Mouse (Mus musculus): Measurements from ENCODE around the gene Tfap2e. TPM values are rescaled to one million over a fixed set of nuclear protein-coding genes. Genes with fewer than 3 reads are reported as not detected.
A peak's percentile ranks its signal among the peaks of the same experiment; 100 is the strongest.

The Tfap2e gene
- polyA plus RNA-seq, 1 experiment, result not detected

DNA sequence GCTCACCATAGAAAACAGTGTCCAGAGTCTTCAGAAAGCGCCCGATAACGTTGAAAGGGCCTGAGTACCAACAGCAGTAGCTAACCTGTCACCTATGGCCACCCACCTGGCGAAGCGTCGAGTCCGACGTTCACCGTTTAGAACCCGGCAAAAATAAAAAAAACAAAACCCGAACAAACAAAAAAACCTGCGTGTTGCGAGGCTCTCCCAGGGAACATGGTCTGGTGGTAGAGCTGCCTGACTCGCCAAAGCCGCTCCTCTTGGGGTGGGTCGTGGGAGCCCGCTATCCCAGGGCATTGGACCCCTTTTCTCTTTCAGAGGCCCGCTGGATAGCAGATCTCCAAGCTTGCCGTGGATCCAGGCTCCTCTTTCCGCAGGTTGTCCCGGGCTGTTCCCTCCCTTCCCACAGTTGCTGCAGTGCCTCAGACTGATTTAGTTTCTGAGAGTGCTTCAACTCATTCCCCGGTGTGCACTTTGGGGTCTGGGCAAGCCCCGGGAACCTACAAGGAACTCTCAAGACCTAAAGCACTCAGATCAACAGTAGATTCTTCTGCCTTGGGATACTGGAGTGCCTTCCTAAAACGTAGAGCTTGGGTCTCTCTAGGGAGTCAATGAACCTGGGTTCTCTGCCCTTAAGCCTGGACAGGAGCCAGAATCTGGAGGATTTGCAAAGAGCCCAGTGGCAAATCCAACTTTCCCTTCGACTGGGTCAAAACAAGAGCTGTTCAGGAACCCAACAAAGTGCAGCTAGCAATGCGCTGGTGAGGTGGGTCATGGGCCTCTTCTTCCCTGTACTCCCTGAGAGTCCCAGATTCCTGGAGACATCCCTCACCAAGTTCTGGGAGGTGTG, 3.3 kb downstream of the Tfap2e start:
- no peak for DNase-seq (ENCODE audit: low read depth, low spot score)
- WGBS, result 6% methylated on average over 26 of the region's 26 CpGs

DNA sequence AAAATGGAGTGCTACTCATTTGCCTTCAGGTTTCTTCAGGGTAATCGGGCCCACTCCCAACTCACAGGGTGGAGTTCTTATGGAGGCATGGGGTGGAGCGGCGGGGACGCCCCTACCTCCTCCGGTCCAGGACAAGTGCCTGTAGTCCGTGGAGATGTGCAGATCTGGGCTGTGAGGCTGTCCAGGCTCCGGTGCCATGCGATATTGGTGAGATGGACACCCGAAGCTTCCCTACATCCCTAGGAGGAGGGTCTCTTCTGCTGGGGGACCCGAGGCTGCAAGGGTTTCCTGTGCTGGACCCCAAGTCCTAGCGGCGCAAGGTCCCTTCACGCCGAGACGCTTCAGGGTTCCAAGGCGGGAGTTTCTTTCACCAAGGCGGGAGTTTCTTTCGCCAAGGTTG, 3.9 kb downstream of the Tfap2e start:
- WGBS, result 3% methylated on average over 18 of the region's 18 CpGs
- no peak for DNase-seq (ENCODE audit: low read depth, low spot score)

DNA sequence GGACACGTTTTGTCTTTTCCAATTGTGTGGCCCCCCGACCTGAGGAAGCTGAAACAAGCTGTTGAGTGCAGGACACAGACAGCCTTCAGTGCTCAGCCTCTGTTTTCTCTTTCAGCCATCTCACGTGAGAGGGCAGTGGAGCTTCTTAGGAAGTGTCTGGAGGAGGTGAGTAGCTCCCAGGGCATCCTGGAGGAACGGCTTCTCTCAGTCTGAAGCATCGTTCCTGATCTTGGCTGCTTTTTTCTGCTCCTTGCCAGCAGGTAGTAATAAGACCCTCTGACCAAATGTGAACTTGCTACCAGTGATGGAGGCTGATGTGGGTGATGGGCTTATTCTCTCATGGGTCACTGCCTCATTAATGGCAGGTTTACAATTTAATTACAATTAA, 28.6 kb downstream of the Tfap2e start:
- 89% methylated on average over 5 of the region's 5 CpGs for WGBS
- no peak for DNase-seq (ENCODE audit: low read depth, low spot score)

DNA sequence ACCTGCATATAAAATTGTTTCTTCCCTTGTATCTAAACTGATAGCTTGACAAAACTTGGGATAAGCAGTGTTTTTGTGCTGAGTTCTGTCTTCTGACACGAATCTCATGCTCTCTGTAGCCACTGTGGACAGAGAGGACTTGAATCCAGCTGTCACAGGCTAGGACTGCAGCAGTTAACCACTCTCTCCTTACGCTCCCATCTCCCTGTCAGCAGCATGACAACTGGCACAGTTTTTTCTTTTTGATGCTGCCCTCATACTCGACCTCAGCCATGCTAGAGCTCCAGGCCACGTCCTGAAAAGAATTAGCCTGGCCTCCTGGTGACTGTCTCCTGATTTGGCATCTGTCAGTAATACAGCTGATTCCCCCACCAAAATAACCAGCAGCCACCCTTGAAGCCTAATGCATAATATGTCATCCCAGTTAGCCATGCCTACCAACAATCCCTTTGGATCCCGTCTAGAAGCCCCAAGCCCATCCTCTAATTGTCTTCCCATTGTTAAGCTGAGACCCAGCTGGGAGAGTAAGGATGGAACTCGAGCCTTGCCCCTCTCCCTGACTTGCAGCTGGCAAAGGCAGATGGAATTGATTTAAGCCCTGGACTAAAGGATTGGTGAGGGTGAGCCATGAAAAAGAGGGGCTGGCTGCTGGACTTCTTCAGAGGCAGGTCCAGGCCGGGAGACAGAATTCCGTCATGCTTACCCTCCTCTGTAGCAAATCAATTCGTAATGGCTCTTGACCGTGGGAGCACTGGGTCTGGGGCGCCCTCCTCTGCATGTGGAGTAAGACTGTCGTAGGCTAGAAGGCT, 29.2 kb downstream of the Tfap2e start:
- 84% methylated on average over 12 of the region's 12 CpGs for WGBS
- DNase-seq (ENCODE audit: low read depth, low spot score), result no peak

DNA sequence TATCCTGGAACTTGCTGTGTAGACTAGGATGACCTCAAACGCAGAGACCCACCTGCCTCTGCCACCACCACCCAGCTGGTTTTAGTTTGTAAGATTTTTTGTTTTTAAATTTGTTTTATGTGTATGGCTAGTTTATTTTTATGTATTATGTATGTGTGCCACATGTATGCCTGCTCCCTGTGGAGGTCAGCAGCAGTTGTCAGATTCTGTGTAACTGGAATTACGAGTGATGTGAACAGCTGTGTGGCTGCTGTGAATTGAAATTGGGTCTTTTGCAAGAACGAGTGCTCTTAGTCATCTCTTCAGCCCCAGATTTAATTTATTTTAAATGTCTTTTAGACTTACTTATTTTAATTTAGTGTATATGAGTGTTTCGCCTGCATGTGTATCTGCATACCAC, 39.1 kb downstream of the Tfap2e start:
- 92% methylated on average over 4 of the region's 4 CpGs for WGBS
- DNase-seq (ENCODE audit: low read depth, low spot score), result no peak

DNA sequence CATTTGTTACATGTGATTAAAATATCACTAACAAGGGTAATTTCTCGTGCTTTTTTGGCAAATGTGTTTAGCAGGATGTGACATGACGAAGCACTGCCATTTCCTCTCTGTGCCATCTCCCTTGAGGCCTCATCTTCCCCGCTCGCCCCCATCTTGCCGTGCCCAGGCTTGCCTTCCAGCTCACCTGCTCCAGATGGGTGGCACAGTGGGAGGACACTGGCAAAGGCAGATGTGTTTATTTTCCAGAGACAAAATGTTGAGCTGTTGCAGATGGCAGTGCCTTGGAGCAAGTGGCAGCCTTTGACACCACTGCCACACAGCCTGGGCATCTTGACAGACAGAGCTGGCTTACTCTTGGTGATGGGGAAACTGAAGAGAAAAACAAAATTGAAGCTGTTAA, 43.0 kb downstream of the Tfap2e start:
- WGBS, result 83% methylated on average over 5 of the region's 5 CpGs
- no peak for DNase-seq (ENCODE audit: low read depth, low spot score)

DNA sequence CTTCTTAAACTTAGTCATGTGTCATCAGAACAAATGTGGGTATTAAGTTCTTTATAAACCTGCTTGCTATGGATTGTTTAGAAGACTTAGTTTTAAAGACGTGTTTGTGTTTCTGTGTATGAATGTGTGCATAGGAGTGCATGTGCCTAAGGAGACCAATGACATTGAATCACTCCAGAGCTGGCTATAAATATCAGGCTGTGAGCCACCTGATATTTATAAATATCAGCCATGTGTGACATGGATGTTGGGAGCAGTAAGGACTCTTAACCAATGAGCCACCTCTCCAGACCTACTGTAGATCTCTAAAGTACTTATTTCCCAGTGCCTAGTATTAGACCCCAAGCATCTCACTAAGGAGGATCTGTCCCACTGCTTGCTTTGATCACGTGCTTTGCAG, 46.6 kb downstream of the Tfap2e start:
- DNase-seq (ENCODE audit: low read depth, low spot score), result no peak
- WGBS, result 77% methylated on average over 2 of the region's 2 CpGs

- no peak for DNase-seq (ENCODE audit: low read depth, low spot score)
- WGBS, result 38% methylated on average over 3 of the region's 3 CpGs
Observed at GRCm38 (mm10) chr4:126683084-126683483, 53.0 kb downstream of the Tfap2e start.

GRCm38 (mm10) chr4:126682298-126682697, 53.7 kb downstream of the Tfap2e start:
- 71% methylated on average over 5 of the region's 5 CpGs for WGBS
- no peak for DNase-seq (ENCODE audit: low read depth, low spot score)

GRCm38 (mm10) chr4:126677054-126678003, 58.7 kb downstream of the Tfap2e start, which contains the start of gene Psmb2:
Gene Psmb2, plus strand, starts transcription at chr4:126677630.
- 2% methylated on average over 48 of the region's 48 CpGs for WGBS
- peak; percentile 90 for DNase-seq (ENCODE audit: low read depth, low spot score)

GRCm38 (mm10) chr4:126667075-126667474, 69.0 kb downstream of the Tfap2e start:
- WGBS, result 94% methylated on average over 2 of the region's 2 CpGs
- no peak for DNase-seq (ENCODE audit: low read depth, low spot score)

Other genes with a start within 250 kb of the Tfap2e start
- gene Ago4, start 202.8 kb downstream of the Tfap2e start, polyA plus RNA-seq (2012; rRNA removed), result 0.62 and 0.77 TPM in 2 replicates
- 1.8 and 2.4 TPM in 2 replicates for gene Clspn, start 179.3 kb downstream of the Tfap2e start, polyA plus RNA-seq (2012; rRNA removed)
- gene 5730409E04Rik, start 126.4 kb downstream of the Tfap2e start, polyA plus RNA-seq (2012; rRNA removed), result 3.8 TPM in 2 replicates
- gene Psmb2, start 58.6 kb downstream of the Tfap2e start, polyA plus RNA-seq (2012; rRNA removed), result 243 and 268 TPM in 2 replicates
- 26.4 and 26.9 TPM in 2 replicates for gene Ncdn, start 17.2 kb upstream of the Tfap2e start, polyA plus RNA-seq (2012; rRNA removed)
- 72.5 and 135 TPM in 2 replicates for gene AU040320, start 17.3 kb upstream of the Tfap2e start, polyA plus RNA-seq (2012; rRNA removed)
- gene Zmym4, start 231.9 kb upstream of the Tfap2e start, polyA plus RNA-seq (2012; rRNA removed), result 1.8 and 2.9 TPM in 2 replicates